7 mouse cellular contexts compared by ENCODE assay signal in the genomic region with DNA sequence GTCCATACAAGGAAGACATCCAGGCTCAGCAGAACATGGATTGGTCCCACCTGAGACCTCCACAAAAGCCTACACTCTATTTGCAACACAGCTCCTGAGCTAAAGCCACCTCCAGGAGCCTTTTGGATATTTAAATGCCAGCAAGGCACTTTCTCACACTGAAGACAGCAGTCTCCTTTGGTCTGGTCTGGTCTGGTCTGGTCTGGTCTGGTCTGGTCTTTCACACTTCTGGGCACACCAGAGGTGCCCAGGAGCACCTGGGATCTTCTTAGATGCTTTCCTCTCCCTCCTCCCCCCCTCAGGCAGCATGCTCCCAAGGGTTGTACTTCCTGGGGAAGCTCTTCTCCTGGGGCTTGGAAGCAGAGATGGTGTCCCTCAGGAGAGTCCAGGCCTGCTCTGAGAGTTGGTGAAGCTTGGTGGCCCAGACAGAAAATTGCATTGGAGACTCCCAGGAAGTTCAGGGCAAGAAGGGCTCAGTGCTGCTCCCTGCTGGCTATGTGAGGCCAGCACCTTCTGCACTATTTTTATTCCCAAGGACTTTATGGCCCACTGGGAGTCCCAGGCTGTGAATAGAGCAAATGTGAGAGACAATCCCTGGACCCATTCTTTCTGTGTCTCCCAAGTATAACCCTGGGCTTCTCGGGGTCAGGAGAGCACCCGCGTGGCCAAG. TPM values are rescaled to one million over a fixed set of nuclear protein-coding genes. Genes with fewer than 3 reads are reported as not detected.
DNase-seq lines count a peak whose midpoint lies in the region; TF ChIP-seq lines count a peak whose summit lies in the region.

No protein-coding gene starts in this region.

- in situ Hi-C loops in CH12.LX (cut with MboI; ENCODE audit: low pct_ligation_motif_present, low pct_unique_long_range_greater_than_20kb, low sequenced_read_pairs), result no loop called here

- peak; percentile 76 to 77 for DNase-seq in layer of hippocampus, postnatal 10 days (ENCODE audit: low spot score in 2 of 2)
- DNase-seq in layer of hippocampus, postnatal 36 days, result no peak
- peak; percentile 63 for DNase-seq in CH12.LX (ENCODE audit: extremely low read depth)
- peak; percentile 91 for DNase-seq in ZHBTc4 (ENCODE audit: low read depth, low spot score)
- peak; percentile 74 for DNase-seq in gastrocnemius, adult 2 months
- DNase-seq in lung, adult 18-20 months, result peak; percentile 44 to 61
- peak; percentile 31 for DNase-seq in thymus, postnatal 0 days (ENCODE audit: low spot score)

- H3K9me3 ChIP-seq in CH12.LX (replicated peaks; ENCODE audit: low read length), result no peaks in the 10 kb centered on the region

- TF ChIP-seq EP300 in CH12.LX (IDR thresholded peaks at IDR 0.05; ENCODE audit: low read length), result no peak

- no peak overlapping the region for H3K9ac ChIP-seq in CH12.LX (ENCODE audit: insufficient read depth, low read depth)

- H3K4me3 ChIP-seq in CH12.LX (replicated peaks in 1 of 3; ENCODE audit: low read depth in 2 of 3, low read length in 2 of 3, poor library complexity in 1 of 3), result no peak overlapping the region
- H3K4me3 ChIP-seq in gastrocnemius, adult 2 months, result no peak overlapping the region

- H3K27ac ChIP-seq in CH12.LX (ENCODE audit: insufficient read depth, low read depth), result no peak overlapping the region
- H3K27ac ChIP-seq in gastrocnemius, adult 2 months, result peak overlapping the region; percentile 29

- no peaks in the 10 kb centered on the region for H3K27me3 ChIP-seq in CH12.LX (replicated peaks)

- H3K4me1 ChIP-seq in CH12.LX (ENCODE audit: control insufficient read depth in 1 of 2, insufficient read depth in 2 of 2), result peaks cover 13 to 76% of the 10 kb centered on the region in 2 experiments

- H3K79me2 ChIP-seq in CH12.LX (replicated peaks; ENCODE audit: control insufficient read depth, extremely low read depth, insufficient read depth, poor library complexity, severe bottlenecking), result no peaks in the 10 kb centered on the region

- dilution Hi-C loops in CH12.LX (cut with MboI; ENCODE audit: extremely low pct_ligation_motif_present, extremely low pct_unique_long_range_greater_than_20kb, low sequenced_read_pairs), result no loop called here

- no peak for TF ChIP-seq POLR2A in CH12.LX (IDR thresholded peaks at IDR 0.05; ENCODE audit: low read depth, low read length)

- intact Hi-C loops in gastrocnemius, adult 2 months (cut with DNase I), result loop anchor here (1.0 kb wide), 1 partner anchor 50 kb away; no protein-coding TSS in a partner anchor

- no peak overlapping the region for H3K4me2 ChIP-seq in CH12.LX (ENCODE audit: insufficient read depth, low read depth, poor library complexity, severe bottlenecking)

- TF ChIP-seq CTCF in CH12.LX (conservative IDR thresholded peaks at IDR 0.05 in 1 of 2, IDR thresholded peaks at IDR 0.05 in 1 of 2; ENCODE audit: low read depth in 2 of 2, low read length in 2 of 2), result peak; percentile 73 to 86; a peak in 3 of 4 replicates
- TF ChIP-seq CTCF in gastrocnemius, adult 2 months (IDR thresholded peaks at IDR 0.05), result peak; percentile 91

- no peaks in the 10 kb centered on the region for H3K36me3 ChIP-seq in CH12.LX (replicated peaks in 1 of 2; ENCODE audit: control insufficient read depth in 1 of 2, insufficient read depth in 1 of 2, low read length in 1 of 2)

- peak; percentile 58 for TF ChIP-seq RAD21 in CH12.LX (IDR thresholded peaks at IDR 0.05; ENCODE audit: low read depth, low read length)

TF ChIP-seq in CH12.LX, 34 proteins besides CTCF, POLR2A, EP300 and RAD21:
- TF ChIP-seq KAT2A (IDR thresholded peaks at IDR 0.05; ENCODE audit: insufficient replicate concordance, low read length) (no peak), GABPA (IDR thresholded peaks at IDR 0.05; ENCODE audit: insufficient replicate concordance, low read depth, low read length) (no peak), RCOR1 (conservative IDR thresholded peaks at IDR 0.05; ENCODE audit: low read depth, low read length) (no peak), E2F4 (IDR thresholded peaks at IDR 0.05; ENCODE audit: insufficient replicate concordance, low read depth, low read length) (no peak), SMC3 (IDR thresholded peaks at IDR 0.05; ENCODE audit: low read depth, low read length) (peak; percentile 92), TBP (conservative IDR thresholded peaks at IDR 0.05; ENCODE audit: low read depth, low read length) (no peak), CHD2 (IDR thresholded peaks at IDR 0.05; ENCODE audit: low read length) (no peak), MAX (IDR thresholded peaks at IDR 0.05; ENCODE audit: low read length) (no peak), ZKSCAN1 (IDR thresholded peaks at IDR 0.05; ENCODE audit: borderline replicate concordance, low read depth, low read length) (no peak), UBTF (IDR thresholded peaks at IDR 0.05; ENCODE audit: low read depth, low read length) (no peak), MEF2A (IDR thresholded peaks at IDR 0.05; ENCODE audit: borderline replicate concordance, low read depth, low read length) (0 out of 2 replicates have a peak, but pooled peaks have one; percentile 48), HCFC1 (IDR thresholded peaks at IDR 0.05; ENCODE audit: low read depth, low read length) (no peak), JUND (conservative IDR thresholded peaks at IDR 0.05; ENCODE audit: low read depth, low read length) (no peak), ZC3H11A (IDR thresholded peaks at IDR 0.05; ENCODE audit: low read depth, low read length) (no peak; the same call in 1 of the 2 replicates), NRF1 (IDR thresholded peaks at IDR 0.05; ENCODE audit: low read depth, low read length) (no peak), MXI1 (IDR thresholded peaks at IDR 0.05; ENCODE audit: low read depth, low read length) (no peak), JUN (IDR thresholded peaks at IDR 0.05; ENCODE audit: insufficient read depth, low read depth, low read length) (no peak), MYC (IDR thresholded peaks at IDR 0.05; ENCODE audit: low read depth, low read length) (no peak), ZMIZ1 (IDR thresholded peaks at IDR 0.05; ENCODE audit: low read depth, low read length) (no peak), CHD1 (IDR thresholded peaks at IDR 0.05; ENCODE audit: low read depth, low read length) (no peak), ELF1 (IDR thresholded peaks at IDR 0.05; ENCODE audit: low read depth, low read length) (peak; percentile 46; the same call in 1 of the 2 replicates), USF1 (IDR thresholded peaks at IDR 0.05; ENCODE audit: low read depth, low read length) (no peak), MAFK (IDR thresholded peaks at IDR 0.05; ENCODE audit: insufficient replicate concordance, low read length) (0 out of 2 replicates have a peak, but pooled peaks have one; percentile 10), BHLHE40 (IDR thresholded peaks at IDR 0.05; ENCODE audit: low read depth, low read length) (no peak), ZNF384 (IDR thresholded peaks at IDR 0.05; ENCODE audit: low read depth, low read length) (no peak), TCF12 (IDR thresholded peaks at IDR 0.05; ENCODE audit: low read depth, low read length) (no peak)

RNA-seq across cellular contexts. Expression of gene Mybph, which starts 8.6 kb away (rescaled TPM):
- total RNA-seq in layer of hippocampus, postnatal 10 days (2021), result not detected
- under 1 TPM; 0.28 to 0.30 TPM for total RNA-seq in layer of hippocampus, postnatal 36 days (2021)
- total RNA-seq in CH12.LX (2012; rRNA removed), result 0.25 TPM in 2 replicates
- total RNA-seq in CH12.LX (2014; rRNA removed), result 0.51 and 0.62 TPM in 2 replicates
- polyA plus RNA-seq in CH12.LX (2012; ENCODE audit: insufficient read length, low read depth), result 2.4 and 3.0 TPM in 2 replicates
- 100 to 1,000 TPM; 192 to 318 TPM for total RNA-seq in gastrocnemius, adult 2 months (2021)
- 0.76 and 0.82 TPM in 2 replicates for polyA plus RNA-seq in thymus, postnatal 0 days (2015; fragmentation: Nextera tagmentation; extraction: Ambion mirVana)

RNA-seq across cellular contexts. Expression of gene Chil1, which starts 19.9 kb away (rescaled TPM):
- 1 to 10 TPM; 5.4 to 6.5 TPM for total RNA-seq in layer of hippocampus, postnatal 10 days (2021)
- 10 to 100 TPM; 11.3 to 13.8 TPM for total RNA-seq in layer of hippocampus, postnatal 36 days (2021)
- total RNA-seq in CH12.LX (2012; rRNA removed) (1.5 and 1.7 TPM in 2 replicates), CH12.LX (2014; rRNA removed) (6.1 and 6.3 TPM in 2 replicates)
- 6.7 and 10.2 TPM in 2 replicates for polyA plus RNA-seq in CH12.LX (2012; ENCODE audit: insufficient read length, low read depth)
- 1 to 10 TPM; 1.8 to 6.9 TPM for total RNA-seq in gastrocnemius, adult 2 months (2021)
- polyA plus RNA-seq in thymus, postnatal 0 days (2015; fragmentation: Nextera tagmentation; extraction: Ambion mirVana), result 5.3 and 5.9 TPM in 2 replicates

RNA-seq across cellular contexts. Expression of gene Adora1, which starts 33.3 kb away (rescaled TPM):
- total RNA-seq in layer of hippocampus, postnatal 10 days (2021), result 100 to 1,000 TPM; 162 to 169 TPM
- 100 to 1,000 TPM; 216 to 224 TPM for total RNA-seq in layer of hippocampus, postnatal 36 days (2021)
- total RNA-seq in CH12.LX (2012; rRNA removed) (not detected in 2 replicates), CH12.LX (2014; rRNA removed) (not detected in 2 replicates)
- 0.10 and 0.20 TPM in 2 replicates for polyA plus RNA-seq in CH12.LX (2012; ENCODE audit: insufficient read length, low read depth)
- total RNA-seq in gastrocnemius, adult 2 months (2021), result under 1 TPM; 0.20 to 0.31 TPM
- 0.14 and 0.21 TPM in 2 replicates for polyA plus RNA-seq in thymus, postnatal 0 days (2015; fragmentation: Nextera tagmentation; extraction: Ambion mirVana)

Comparison
In these comparisons a context has a peak if more than half of its experiments do, and no peak if none do; other contexts are left out.
1. DNase-seq: peak in layer of hippocampus, postnatal 10 days (2 of 2), CH12.LX (single experiment), ZHBTc4 (single experiment), gastrocnemius, adult 2 months (single experiment), lung, adult 18-20 months (2 of 2) and thymus, postnatal 0 days (single experiment); none in layer of hippocampus, postnatal 36 days (0 of 2).
2. RNA of gene Mybph, which starts 8.6 kb away (total RNA-seq): 192 to 318 TPM in gastrocnemius, adult 2 months; 0.25 to 0.62 TPM in CH12.LX, 0.28 to 0.30 TPM in layer of hippocampus, postnatal 36 days and not detected in layer of hippocampus, postnatal 10 days; every median in the first group is over 100 times any median in the second.
3. RNA of gene Adora1, which starts 33.3 kb away (total RNA-seq): 216 to 224 TPM in layer of hippocampus, postnatal 36 days and 162 to 169 TPM in layer of hippocampus, postnatal 10 days; 0.20 to 0.31 TPM in gastrocnemius, adult 2 months and not detected in CH12.LX; every median in the first group is over 100 times any median in the second.